Mouse (Mus musculus) liver, postnatal 0 days (tissue): Measurements from ENCODE around the gene Csrp1. TPM values are rescaled to one million over a fixed set of nuclear protein-coding genes. Genes with fewer than 3 reads are reported as not detected.

ENCODE experiments used
- ATAC-seq: fragments of 200-750 bp; cut with Nextera tagmentation; 2 replicates; pipeline ENCODE4 v1.8.0; 2017; ENCODE audit warnings: mild to moderate bottlenecking, moderate library complexity
- DNase-seq: peaks from one replicate; pipeline ENCODE4 v3.0.0-alpha.2; 2016
- H3K27ac ChIP-seq: fragments of 300-500 bp; sonication (generic); 2 replicates; pipeline ENCODE4 v1.5.1; 2014; ENCODE audit warnings: antibody characterized with exemption, moderate library complexity, mild to moderate bottlenecking, low read depth
- H3K27me3 ChIP-seq: fragments of 300-500 bp; sonication (generic); 2 replicates; pipeline ENCODE4 v1.6.1; 2014; ENCODE audit warnings: low read length, control low read depth, mixed read lengths; ENCODE audit not compliant: insufficient read depth
- H3K36me3 ChIP-seq: fragments of 300-500 bp; sonication (generic); replicated peaks from 2 replicates; pipeline ENCODE4 v1.6.1; 2014; ENCODE audit warnings: mild to moderate bottlenecking, control low read depth, low read length, moderate library complexity, mixed read lengths; ENCODE audit not compliant: insufficient read depth
- H3K4me1 ChIP-seq: fragments of 300-500 bp; sonication (generic); 2 replicates; pipeline ENCODE4 v1.6.1; 2014; ENCODE audit warnings: antibody characterized with exemption, mild to moderate bottlenecking, control low read depth; ENCODE audit not compliant: insufficient read depth
- H3K4me2 ChIP-seq: fragments of 300-500 bp; sonication (generic); 2 replicates; pipeline ENCODE4 v1.6.1; 2014; ENCODE audit warnings: low read depth, mild to moderate bottlenecking, low read length, moderate library complexity, mixed read lengths
- H3K4me3 ChIP-seq: fragments of 300-500 bp; sonication (generic); 2 replicates; pipeline ENCODE4 v1.5.1; 2014; ENCODE audit warnings: low read depth, low read length
- H3K9ac ChIP-seq: fragments of 300-500 bp; sonication (generic); replicated peaks from 2 replicates; pipeline ENCODE4 v1.6.1; 2014; ENCODE audit warnings: mild to moderate bottlenecking, moderate library complexity
- H3K9me3 ChIP-seq: fragments of 300-500 bp; sonication (generic); 2 replicates; pipeline ENCODE4 v1.6.1; 2016; ENCODE audit warnings: mild to moderate bottlenecking, control low read depth, low read length, mixed read lengths
- CTCF ChIP-seq: sonication (generic); IDR thresholded peaks from 2 replicates; pipeline ENCODE4 v1.5.1; 2016; ENCODE audit warnings: antibody characterized with exemption, low read depth
- EP300 ChIP-seq: IDR thresholded peaks from 2 replicates; pipeline ENCODE4 v1.6.1; 2016; ENCODE audit warnings: antibody characterized with exemption, low read depth, mild to moderate bottlenecking
- WGBS: fragments of 180-500 bp; shearing (Covaris S2); extraction: QIAGEN DNeasy Blood & Tissue Kit; methylation state at CpG from one replicate; pipeline ENCODE4 v1.1.7; 2014; ENCODE audit not compliant: insufficient replicate concordance; 5-methylcytosine and 5-hydroxymethylcytosine counted together
- polyA plus RNA-seq: library from polyadenylated mRNA; unstranded; fragments of >200 nt; fragmentation: Nextera tagmentation; extraction: Ambion mirVana; gene quantifications from 2 replicates; pipeline ENCODE4 v1.2.1, GENCODE M21; 2015

Csrp1 gene
- polyA plus RNA-seq, 1 experiment from 2014 or later = 23.5 TPM

DNA sequence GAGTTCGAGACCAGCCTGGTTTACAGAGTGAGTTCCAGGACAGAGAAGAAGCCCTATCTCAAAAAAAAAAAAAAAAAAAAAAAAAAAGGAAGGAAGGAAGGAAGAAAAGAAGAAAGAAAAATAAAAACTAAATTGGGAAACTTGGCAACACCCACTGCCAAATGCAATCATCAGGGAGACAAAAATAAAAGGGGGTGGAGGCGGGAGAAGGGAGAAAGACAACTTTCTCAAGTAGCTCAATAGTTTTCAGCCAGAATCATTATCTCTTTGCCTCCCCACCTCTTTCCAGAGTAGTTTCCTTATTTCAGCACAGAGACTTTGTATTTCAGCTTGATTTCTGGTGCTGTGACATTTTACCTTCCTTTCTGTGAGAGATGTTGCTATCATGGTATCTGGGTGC lies 20.0 kb upstream of the Csrp1 start:
- no peak for ATAC-seq
- H3K4me2 ChIP-seq = peak overlapping the region; percentile 38; the same call in 1 of the 2 replicates
- WGBS = 32% methylated on average over 2 of the region's 2 CpGs

GRCm38 (mm10) chr1:135700605-135701004 lies 19.3 kb upstream of the Csrp1 start:
- Histone ChIP-seq H3K27ac (no peak overlapping the region), H3K4me3 (no peak overlapping the region), H3K4me1 (peaks cover 8% of the 10 kb centered on the region; the same call in 1 of the 2 replicates), H3K9ac (no peak overlapping the region), H3K27me3 (0 out of 2 replicates have a peak, but pooled peaks cover 2% of the 10 kb centered on the region), H3K36me3 (no peaks in the 10 kb centered on the region), H3K4me2 (no peak overlapping the region), H3K9me3 (no peaks in the 10 kb centered on the region)
- peak; percentile 93 for TF ChIP-seq CTCF
- TF ChIP-seq EP300 = no peak
- ATAC-seq (peak; percentile 44; the same call in 1 of the 2 replicates), DNase-seq (peak; percentile 87)
- 1% methylated on average over 7 of the region's 7 CpGs for WGBS

More for the DNA sequence above, 20.0 kb upstream of the Csrp1 start:
- Histone ChIP-seq H3K36me3 (no peaks in the 10 kb centered on the region), H3K9me3 (no peaks in the 10 kb centered on the region), H3K27me3 (0 out of 2 replicates have a peak, but pooled peaks cover 2% of the 10 kb centered on the region), H3K9ac (no peak overlapping the region), H3K27ac (no peak overlapping the region), H3K4me1 (peaks cover 8% of the 10 kb centered on the region; the same call in 1 of the 2 replicates), H3K4me3 (no peak overlapping the region)
- no peak for DNase-seq
- no peak for TF ChIP-seq EP300
- TF ChIP-seq CTCF = no peak

DNA sequence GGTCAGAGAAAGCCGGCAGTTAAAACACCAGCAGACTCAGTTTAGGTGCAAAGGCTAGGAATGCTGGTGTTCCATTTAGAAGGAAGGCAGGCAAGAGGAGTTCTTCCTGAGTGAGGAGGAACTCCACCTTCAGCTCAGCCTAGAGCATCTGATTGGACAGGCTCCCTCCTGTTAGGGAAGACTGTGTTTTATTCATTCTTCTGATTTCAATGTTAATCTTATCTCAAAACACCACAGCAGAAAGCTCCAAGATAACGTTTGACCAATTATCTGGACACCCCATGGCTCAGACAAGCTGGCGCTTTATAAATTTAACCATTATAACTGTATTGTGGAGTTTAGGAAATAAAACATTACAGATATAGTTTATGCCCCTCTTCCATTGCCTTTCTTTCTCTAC lies 18.5 kb upstream of the Csrp1 start:
- H3K9ac ChIP-seq = no peak overlapping the region
- no peak overlapping the region for H3K4me3 ChIP-seq
- H3K36me3 ChIP-seq = no peaks in the 10 kb centered on the region
- 36% methylated on average over 3 of the region's 3 CpGs for WGBS
- H3K27me3 ChIP-seq = 0 out of 2 replicates have a peak, but pooled peaks cover 2% of the 10 kb centered on the region
- H3K4me1 ChIP-seq = peaks cover 8% of the 10 kb centered on the region; the same call in 1 of the 2 replicates
- TF ChIP-seq CTCF (no peak), EP300 (no peak)
- H3K27ac ChIP-seq = no peak overlapping the region
- no peak overlapping the region for H3K4me2 ChIP-seq
- H3K9me3 ChIP-seq = no peaks in the 10 kb centered on the region
- DNase-seq (no peak), ATAC-seq (no peak)

DNA sequence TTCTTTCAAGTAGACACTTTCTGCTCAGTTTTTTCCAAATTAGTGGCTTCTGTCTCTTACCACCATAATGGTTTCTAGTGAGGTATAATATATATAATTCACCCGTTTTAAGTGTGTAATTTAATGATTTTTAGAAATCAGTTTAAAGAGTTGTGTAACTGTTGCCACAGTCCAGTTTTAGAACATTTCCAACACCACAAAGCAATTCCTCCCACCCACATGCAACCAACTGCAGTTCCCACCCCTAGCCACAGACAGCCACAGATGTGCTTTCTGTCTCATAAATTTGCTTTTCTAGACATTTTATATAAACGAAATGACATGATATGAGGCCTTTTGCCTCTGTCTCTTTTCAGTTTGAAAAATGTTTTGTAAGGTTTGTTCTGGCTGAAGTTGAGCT lies 17.1 kb upstream of the Csrp1 start:
- Histone ChIP-seq H3K9ac (no peak overlapping the region), H3K36me3 (no peaks in the 10 kb centered on the region), H3K27ac (no peak overlapping the region), H3K9me3 (no peaks in the 10 kb centered on the region), H3K4me2 (no peak overlapping the region), H3K27me3 (0 out of 2 replicates have a peak, but pooled peaks cover 2% of the 10 kb centered on the region), H3K4me1 (peaks cover 8% of the 10 kb centered on the region; the same call in 1 of the 2 replicates), H3K4me3 (no peak overlapping the region)
- DNase-seq (no peak), ATAC-seq (no peak)
- 47% methylated on average over 2 of the region's 2 CpGs for WGBS
- TF ChIP-seq CTCF = no peak
- no peak for TF ChIP-seq EP300

- TF ChIP-seq EP300 (no peak), CTCF (peak; percentile 36; the same call in 1 of the 2 replicates)
- ATAC-seq (no peak), DNase-seq (no peak)
- Histone ChIP-seq H3K9me3 (no peaks in the 10 kb centered on the region), H3K36me3 (no peaks in the 10 kb centered on the region), H3K27ac (no peak overlapping the region), H3K9ac (no peak overlapping the region), H3K4me3 (no peak overlapping the region), H3K4me1 (0 out of 2 replicates have a peak, but pooled peaks cover 3% of the 10 kb centered on the region), H3K27me3 (no peaks in the 10 kb centered on the region), H3K4me2 (no peak overlapping the region)
- 65% methylated on average over 3 of the region's 3 CpGs for WGBS
Observed at GRCm38 (mm10) chr1:135704317-135704821, 15.5 kb upstream of the Csrp1 start.

DNA sequence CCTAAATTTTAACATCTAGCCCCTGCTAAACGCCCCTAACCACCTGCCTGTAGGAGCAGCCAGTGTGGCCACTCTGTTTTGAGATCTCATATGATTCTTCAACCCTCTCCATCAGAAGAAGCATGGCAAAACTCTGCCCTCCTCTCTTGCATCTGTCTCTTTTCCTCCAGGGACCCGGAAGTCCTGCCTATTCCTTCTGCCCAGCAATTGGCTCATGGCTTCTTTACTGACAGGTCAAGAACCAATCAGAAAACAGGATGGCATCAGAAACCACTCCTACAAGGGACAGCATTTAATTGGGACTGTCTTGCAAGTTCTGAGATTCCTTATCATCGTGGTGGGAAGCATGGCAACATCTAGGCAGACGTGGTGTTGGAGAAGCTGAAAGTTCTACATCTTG lies 11.5 kb upstream of the Csrp1 start:
- DNase-seq = no peak
- H3K4me2 ChIP-seq = no peak overlapping the region
- ATAC-seq = no peak

More for the DNA sequence above, 11.5 kb upstream of the Csrp1 start:
- no peaks in the 10 kb centered on the region for H3K36me3 ChIP-seq
- no peak overlapping the region for H3K4me3 ChIP-seq
- H3K9ac ChIP-seq = no peak overlapping the region
- no peaks in the 10 kb centered on the region for H3K9me3 ChIP-seq
- no peak overlapping the region for H3K27ac ChIP-seq
- H3K4me1 ChIP-seq = no peaks in the 10 kb centered on the region
- no peak for TF ChIP-seq CTCF
- no peak for TF ChIP-seq EP300
- WGBS = 57% methylated on average over 4 of the region's 4 CpGs
- H3K27me3 ChIP-seq = no peaks in the 10 kb centered on the region
